Mouse (Mus musculus) c-Kit-positive CD71-positive TER-119-negative erythroid progenitor cells, embryonic 14.5 days (primary cell): ENCODE results near the gene Ckap5.

Experiments used
- DNase-seq: peaks from one replicate; pipeline ENCODE4 v3.0.0-alpha.2; 2013; ENCODE audit warnings: low read depth

Ckap5 gene

GRCm38 (mm10) chr2:91655388-91655787 lies 128.8 kb downstream of the Ckap5 start:
- DNase-seq: no peak

GRCm38 (mm10) chr2:91655827-91656226 lies 129.3 kb downstream of the Ckap5 start:
- DNase-seq: no peak

- no peak for DNase-seq
Measured at GRCm38 (mm10) chr2:91656774-91657173, 130.2 kb downstream of the Ckap5 start.

- DNase-seq: no peak
Measured at GRCm38 (mm10) chr2:91659657-91660056, 133.1 kb downstream of the Ckap5 start.

- no peak for DNase-seq
Measured at GRCm38 (mm10) chr2:91660981-91661380, 134.4 kb downstream of the Ckap5 start.

GRCm38 (mm10) chr2:91664780-91665179 lies 138.2 kb downstream of the Ckap5 start:
- no peak for DNase-seq

- DNase-seq: no peak
Measured at GRCm38 (mm10) chr2:91666386-91666910, 139.9 kb downstream of the Ckap5 start.

- no peak for DNase-seq
Measured at GRCm38 (mm10) chr2:91667747-91668146, 141.2 kb downstream of the Ckap5 start.

GRCm38 (mm10) chr2:91669326-91669725 lies 142.8 kb downstream of the Ckap5 start:
- DNase-seq: no peak

GRCm38 (mm10) chr2:91670038-91670437 lies 143.5 kb downstream of the Ckap5 start:
- DNase-seq: no peak
